23 mouse cellular contexts compared by ENCODE assay signal in the genomic region with DNA sequence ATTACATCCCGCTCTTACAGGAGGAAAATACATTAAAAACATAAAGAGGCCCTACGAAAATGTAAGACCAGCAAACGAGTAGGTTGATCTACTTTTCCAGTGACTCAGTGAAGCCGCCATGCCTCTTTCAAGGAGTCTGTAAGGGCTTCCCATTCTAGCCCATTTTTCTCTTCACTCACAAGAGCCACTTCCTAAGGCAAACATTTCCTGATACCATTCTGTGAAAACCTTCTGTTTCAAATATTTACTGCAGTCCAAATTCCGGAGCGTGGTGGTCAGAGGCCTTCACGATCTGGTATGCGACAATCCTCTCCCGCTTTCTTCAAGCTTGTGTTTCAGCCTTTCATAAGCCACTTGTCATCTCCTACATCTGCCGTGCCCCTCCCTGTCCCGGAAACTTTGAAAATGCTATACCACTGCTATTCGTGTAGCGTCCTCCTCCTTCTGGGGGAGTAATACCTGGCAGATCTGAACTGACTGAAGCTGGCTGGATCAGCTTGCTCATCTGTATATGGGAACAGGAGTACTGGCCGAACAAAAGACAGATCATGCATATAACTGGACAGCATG. TPM values are rescaled to one million over a fixed set of nuclear protein-coding genes. Genes with fewer than 3 reads are reported as not detected.
"Had no signal": no experiment of that assay in that cellular context is flagged by ENCODE, and none has a peak within 500 bp of the region (broad histone marks: within the 10 kb centered on the region; RNA-seq: fewer than 3 reads in every experiment).

No protein-coding gene starts in this region.

- ATAC-seq: intestine, postnatal 0 days; liver, embryonic 12.5 days; midbrain, embryonic 13.5 days; midbrain, embryonic 16.5 days had no signal

- H3K27ac ChIP-seq: limb, embryonic 10.5 days; limb, embryonic 13.5 days; liver, embryonic 12.5 days; liver, embryonic 15.5 days; midbrain, embryonic 10.5 days; midbrain, embryonic 13.5 days; neural tube, embryonic 13.5 days; stomach, embryonic 15.5 days had no signal

- H3K9ac ChIP-seq: limb, embryonic 13.5 days; liver, embryonic 12.5 days; liver, embryonic 15.5 days; midbrain, embryonic 13.5 days; neural tube, embryonic 13.5 days; stomach, embryonic 15.5 days had no signal

- H3K9me3 ChIP-seq: limb, embryonic 10.5 days; limb, embryonic 13.5 days; liver, embryonic 12.5 days; liver, embryonic 15.5 days; megakaryocyte, embryonic 14.5 days; midbrain, embryonic 10.5 days; midbrain, embryonic 13.5 days; neural tube, embryonic 13.5 days; stomach, embryonic 15.5 days had no signal

- H3K36me3 ChIP-seq: limb, embryonic 10.5 days; limb, embryonic 13.5 days; liver, embryonic 12.5 days; liver, embryonic 15.5 days; midbrain, embryonic 10.5 days; midbrain, embryonic 13.5 days; neural tube, embryonic 13.5 days; stomach, embryonic 15.5 days had no signal

- H3K4me2 ChIP-seq: limb, embryonic 13.5 days; liver, embryonic 12.5 days; liver, embryonic 15.5 days; midbrain, embryonic 13.5 days; neural tube, embryonic 13.5 days; stomach, embryonic 15.5 days had no signal

- H3K27me3 ChIP-seq: limb, embryonic 13.5 days; liver, embryonic 12.5 days; liver, embryonic 15.5 days; megakaryocyte, embryonic 14.5 days; midbrain, embryonic 13.5 days; neural tube, embryonic 13.5 days; stomach, embryonic 15.5 days had no signal

- H3K4me1 ChIP-seq: limb, embryonic 10.5 days; megakaryocyte, embryonic 14.5 days; midbrain, embryonic 10.5 days; midbrain, embryonic 13.5 days; neural tube, embryonic 13.5 days; stomach, embryonic 15.5 days had no signal

- DNase-seq: kidney, adult 2 months; kidney, postnatal 10 days; kidney, postnatal 4 days; layer of hippocampus, adult 9-11 months; lung, postnatal 14 days; retina, postnatal 1 day; right cerebral cortex, postnatal 25 days; spleen, adult 18-20 months; thymus, postnatal 36 days had no signal

- H3K4me3 ChIP-seq: limb, embryonic 10.5 days; limb, embryonic 13.5 days; liver, embryonic 12.5 days; liver, embryonic 15.5 days; megakaryocyte, embryonic 14.5 days; midbrain, embryonic 10.5 days; midbrain, embryonic 13.5 days; myocyte; neural tube, embryonic 13.5 days; stomach, embryonic 15.5 days had no signal

RNA-seq across cellular contexts. Expression of gene Rxfp1, which starts 11.1 kb away (rescaled TPM):
- polyA plus RNA-seq: intestine, embryonic 14.5 days; kidney, embryonic 14.5 days; liver, embryonic 15.5 days; midbrain, embryonic 10.5 days; midbrain, embryonic 13.5 days; myocyte; neural tube, embryonic 13.5 days; stomach, embryonic 15.5 days had no signal
